Mouse (Mus musculus): ENCODE data around the gene Slc29a1.

DNA sequence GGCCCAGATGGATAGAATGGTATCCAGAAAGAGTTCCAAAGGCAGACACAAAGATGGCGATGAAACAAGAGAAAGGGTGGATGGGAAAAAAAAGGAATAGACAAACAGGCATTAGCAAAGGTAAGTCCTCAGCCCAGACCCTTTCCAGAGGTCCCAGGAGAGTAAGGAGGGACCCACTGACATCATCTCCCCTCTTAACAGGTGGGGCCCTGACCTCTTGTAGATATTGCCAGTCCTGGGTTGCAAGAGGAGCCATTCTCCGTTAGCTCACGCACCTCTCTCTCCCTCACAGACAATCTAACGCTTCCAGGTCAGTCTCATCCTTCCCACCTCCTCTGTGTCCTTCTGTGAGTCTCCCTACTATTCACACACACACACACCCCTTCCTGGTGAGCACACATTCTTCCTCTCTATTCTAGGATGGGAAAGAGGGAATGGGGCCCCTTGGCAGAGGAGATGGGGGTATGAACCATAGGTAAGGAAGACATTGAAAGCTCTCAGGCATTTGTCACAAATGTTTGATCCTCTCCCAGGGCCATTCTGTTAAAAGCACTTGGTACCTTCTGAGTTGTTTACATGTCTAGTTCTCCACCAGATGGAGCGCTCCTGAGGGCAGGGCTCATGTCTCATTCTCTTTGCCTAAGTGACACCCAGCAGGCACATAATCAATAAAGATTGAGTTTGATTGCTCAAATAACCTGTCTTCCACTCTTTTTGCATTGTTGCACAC, 51.8 kb downstream of the Slc29a1 start:
- TF ChIP-seq POLR2A (IDR thresholded peaks at IDR 0.05; ENCODE audit: borderline replicate concordance, insufficient read depth, low read length), result 0 out of 2 replicates have a peak, but pooled peaks have one; percentile 11
- TF ChIP-seq CTCF (IDR thresholded peaks at IDR 0.05; ENCODE audit: borderline replicate concordance, insufficient read depth, low read depth, low read length), result peak; percentile 28; the same call in 1 of the 2 replicates
